Mouse (Mus musculus): ENCODE results near the gene Fcrl5.

The Fcrl5 gene

GRCm38 (mm10) chr3:87528021-87528420 lies 92.4 kb downstream of the Fcrl5 start:
- DNase-seq (ENCODE audit: low read depth, low spot score), result no peak

GRCm38 (mm10) chr3:87528841-87529240 lies 93.3 kb downstream of the Fcrl5 start:
- no peak for DNase-seq (ENCODE audit: low read depth, low spot score)

GRCm38 (mm10) chr3:87529568-87529967 lies 94.0 kb downstream of the Fcrl5 start:
- no peak for DNase-seq (ENCODE audit: low read depth, low spot score)

GRCm38 (mm10) chr3:87530234-87530633 lies 94.7 kb downstream of the Fcrl5 start:
- no peak for DNase-seq (ENCODE audit: low read depth, low spot score)

- DNase-seq (ENCODE audit: low read depth, low spot score), result no peak
These were observed 98.2 kb downstream of the Fcrl5 start for GRCm38 (mm10) chr3:87533667-87534378.

- DNase-seq (ENCODE audit: low read depth, low spot score), result no peak
These were observed 102.5 kb downstream of the Fcrl5 start for GRCm38 (mm10) chr3:87538034-87538433.

- no peak for DNase-seq (ENCODE audit: low read depth, low spot score)
These were observed 104.6 kb downstream of the Fcrl5 start for GRCm38 (mm10) chr3:87540028-87540675.

GRCm38 (mm10) chr3:87540714-87541113 lies 105.1 kb downstream of the Fcrl5 start:
- DNase-seq (ENCODE audit: low read depth, low spot score), result no peak

GRCm38 (mm10) chr3:87542481-87543215 lies 107.1 kb downstream of the Fcrl5 start:
- no peak for DNase-seq (ENCODE audit: low read depth, low spot score)

- no peak for DNase-seq (ENCODE audit: low read depth, low spot score)
These were observed 110.0 kb downstream of the Fcrl5 start for GRCm38 (mm10) chr3:87545554-87545953.

- DNase-seq (ENCODE audit: low read depth, low spot score), result peak; percentile 89
These were observed 110.7 kb downstream of the Fcrl5 start for GRCm38 (mm10) chr3:87546291-87546721.

GRCm38 (mm10) chr3:87549908-87550307 lies 114.3 kb downstream of the Fcrl5 start:
- DNase-seq (ENCODE audit: low read depth, low spot score), result no peak

Measured in brain, adult 2 months (tissue).